Mouse (Mus musculus): ENCODE results near the gene Hbq1b.
"Not testable (repeated sequence)": the region's sequence is repeated elsewhere in the genome, so short reads cannot be mapped to it uniquely, and the experiment has no call there.

GRCm38 (mm10) chr11:32293479-32293878 is 6.7 kb downstream of the Hbq1b start:
- TF ChIP-seq POLR2A, CTCF (IDR thresholded peaks at IDR 0.05; ENCODE audit: extremely low read depth, insufficient read depth, low read length): not testable (repeated sequence)
